Mouse (Mus musculus): ENCODE data around the gene Cfap43. TPM values are rescaled to one million over a fixed set of nuclear protein-coding genes. Genes with fewer than 3 reads are reported as not detected.
A peak's percentile ranks its signal among the peaks of the same experiment; 100 is the strongest.

Cfap43 gene
- polyA plus RNA-seq, 1 experiment, result 0.02 TPM

DNA sequence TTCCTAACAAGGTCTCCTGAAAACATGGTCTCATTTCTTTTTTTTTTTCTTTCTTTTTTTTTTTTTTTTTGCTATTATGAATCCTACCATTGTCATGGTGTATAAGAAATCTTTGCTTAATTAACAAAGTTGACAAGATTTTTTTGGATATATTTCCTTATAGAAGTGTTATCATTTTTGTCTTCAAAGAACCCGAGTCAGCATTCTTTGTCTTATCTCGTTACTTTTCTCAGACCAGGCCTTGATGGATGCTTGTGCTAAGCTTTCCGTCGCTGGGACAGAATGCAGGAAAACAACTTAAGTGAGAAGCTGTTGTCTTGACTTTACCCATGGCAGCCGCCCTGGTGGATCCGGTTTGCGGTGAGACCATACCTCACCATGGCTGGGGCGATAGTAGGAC, 218.6 kb downstream of the Cfap43 start:
- H3K4me2 ChIP-seq (ENCODE audit: low read depth), result peak overlapping the region; percentile 63
- H3K27me3 ChIP-seq (ENCODE audit: control insufficient read depth, insufficient read depth, insufficient read length), result no peaks in the 10 kb centered on the region
- H3ac ChIP-seq (ENCODE audit: control insufficient read depth, insufficient read length), result no peak overlapping the region
- no peak overlapping the region for H3K4me3 ChIP-seq
- no peak for TF ChIP-seq USF1 (IDR thresholded peaks at IDR 0.05; ENCODE audit: low read depth)
- no peak for TF ChIP-seq POLR2AphosphoS2 (IDR thresholded peaks at IDR 0.05; ENCODE audit: insufficient read length, low read depth)
- TF ChIP-seq TCF12 (IDR thresholded peaks at IDR 0.05; ENCODE audit: insufficient read depth, poor library complexity, severe bottlenecking), result no peak
- no peak for TF ChIP-seq POLR2A (IDR thresholded peaks at IDR 0.05; ENCODE audit: insufficient read length, low read depth)
- no peak for TF ChIP-seq CEBPB (IDR thresholded peaks at IDR 0.05; ENCODE audit: insufficient read depth, poor library complexity, severe bottlenecking)
- TF ChIP-seq MYOD1 (IDR thresholded peaks at IDR 0.05; ENCODE audit: control insufficient read depth in 1 of 3, insufficient read length in 2 of 3, low read depth in 2 of 3), result no peak
- TF ChIP-seq MYOG (IDR thresholded peaks at IDR 0.05; ENCODE audit: control insufficient read depth in 1 of 3, insufficient read depth in 1 of 3, insufficient read length in 2 of 3, low read depth in 2 of 3), result no peak
- no peak for TF ChIP-seq SRF (IDR thresholded peaks at IDR 0.05; ENCODE audit: control insufficient read depth, insufficient read length, low read depth)
- no peak for TF ChIP-seq E2F4 (IDR thresholded peaks at IDR 0.05; ENCODE audit: insufficient read depth)
- TF ChIP-seq TCF3 (IDR thresholded peaks at IDR 0.05; ENCODE audit: insufficient read length, low read depth), result no peak
- TF ChIP-seq REST (IDR thresholded peaks at IDR 0.05; ENCODE audit: insufficient read depth, insufficient read length), result no peak
- TF ChIP-seq MAX (IDR thresholded peaks at IDR 0.05; ENCODE audit: low read depth), result no peak
- H3K36me3 ChIP-seq (ENCODE audit: control insufficient read depth, insufficient read depth), result no peaks in the 10 kb centered on the region
- H3K79me2 ChIP-seq (ENCODE audit: control insufficient read depth, insufficient read depth), result no peaks in the 10 kb centered on the region

DNA sequence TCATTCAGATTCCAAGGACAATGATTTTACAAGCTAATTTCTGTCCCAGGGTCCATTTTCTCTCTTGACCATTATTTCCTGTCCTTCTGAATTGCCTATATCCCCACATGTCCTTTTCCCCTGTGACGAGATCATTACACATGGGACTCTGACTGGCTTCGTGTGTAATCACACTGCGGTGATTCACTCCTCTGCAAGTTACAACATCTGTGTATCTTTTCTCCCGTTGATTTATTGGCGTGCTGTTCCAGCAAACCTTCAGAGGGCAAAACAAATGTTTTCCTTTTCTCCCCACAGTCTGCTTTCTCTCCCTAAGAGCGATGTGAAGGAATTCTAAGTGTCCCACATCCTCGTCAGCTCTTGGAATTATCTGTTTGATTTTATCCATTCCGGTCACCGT, 219.3 kb downstream of the Cfap43 start:
- H3K79me2 ChIP-seq (ENCODE audit: control insufficient read depth, insufficient read depth), result no peaks in the 10 kb centered on the region
- TF ChIP-seq USF1 (IDR thresholded peaks at IDR 0.05; ENCODE audit: low read depth) (no peak), MYOG (IDR thresholded peaks at IDR 0.05; ENCODE audit: control insufficient read depth in 1 of 3, insufficient read depth in 1 of 3, insufficient read length in 2 of 3, low read depth in 2 of 3) (no peak), CEBPB (IDR thresholded peaks at IDR 0.05; ENCODE audit: insufficient read depth, poor library complexity, severe bottlenecking) (peak; percentile 76), TCF3 (IDR thresholded peaks at IDR 0.05; ENCODE audit: insufficient read length, low read depth) (no peak), REST (IDR thresholded peaks at IDR 0.05; ENCODE audit: insufficient read depth, insufficient read length) (no peak), MAX (IDR thresholded peaks at IDR 0.05; ENCODE audit: low read depth) (no peak), POLR2AphosphoS2 (IDR thresholded peaks at IDR 0.05; ENCODE audit: insufficient read length, low read depth) (no peak), MYOD1 (IDR thresholded peaks at IDR 0.05; ENCODE audit: control insufficient read depth in 1 of 3, insufficient read length in 2 of 3, low read depth in 2 of 3) (no peak)
- no peaks in the 10 kb centered on the region for H3K27me3 ChIP-seq (ENCODE audit: control insufficient read depth, insufficient read depth, insufficient read length)
- H3K4me3 ChIP-seq, result no peak overlapping the region
- no peaks in the 10 kb centered on the region for H3K36me3 ChIP-seq (ENCODE audit: control insufficient read depth, insufficient read depth)
- H3ac ChIP-seq (ENCODE audit: control insufficient read depth, insufficient read length), result no peak overlapping the region
- H3K4me2 ChIP-seq (ENCODE audit: low read depth), result peak overlapping the region; percentile 63

DNA sequence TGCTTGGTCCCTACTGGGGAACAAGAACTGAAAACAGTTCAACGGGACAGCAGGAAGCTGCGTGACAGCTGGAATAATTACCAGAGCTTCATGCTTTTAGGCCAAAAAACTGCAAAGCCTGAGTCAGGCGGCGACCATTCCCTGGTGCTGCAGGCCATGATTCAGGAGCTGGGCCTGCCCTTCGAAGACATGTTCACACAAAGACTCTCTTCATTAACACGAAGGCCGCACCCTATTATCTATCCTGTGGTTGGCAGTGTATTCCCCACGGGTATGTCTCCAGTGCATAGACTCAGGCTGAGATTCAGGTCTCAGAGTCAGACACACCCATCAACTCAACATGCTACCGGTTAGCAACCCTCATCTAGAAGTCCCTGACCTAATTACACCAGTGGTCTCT, 220.8 kb downstream of the Cfap43 start:
- Histone ChIP-seq H3K36me3 (ENCODE audit: control insufficient read depth, insufficient read depth) (no peaks in the 10 kb centered on the region), H3ac (ENCODE audit: control insufficient read depth, insufficient read length) (no peak overlapping the region), H3K79me2 (ENCODE audit: control insufficient read depth, insufficient read depth) (no peaks in the 10 kb centered on the region), H3K27me3 (ENCODE audit: control insufficient read depth, insufficient read depth, insufficient read length) (no peaks in the 10 kb centered on the region), H3K4me3 (no peak overlapping the region), H3K4me2 (ENCODE audit: low read depth) (peak overlapping the region; percentile 3)
- TF ChIP-seq MYOG (IDR thresholded peaks at IDR 0.05; ENCODE audit: control insufficient read depth in 1 of 3, insufficient read depth in 1 of 3, insufficient read length in 2 of 3, low read depth in 2 of 3) (no peak), TCF3 (IDR thresholded peaks at IDR 0.05; ENCODE audit: insufficient read length, low read depth) (no peak)

- Histone ChIP-seq H3K4me2 (ENCODE audit: low read depth) (no peak overlapping the region), H3K79me2 (ENCODE audit: control insufficient read depth, insufficient read depth) (no peaks in the 10 kb centered on the region), H3ac (ENCODE audit: control insufficient read depth, insufficient read length) (no peak overlapping the region), H3K36me3 (ENCODE audit: control insufficient read depth, insufficient read depth) (no peaks in the 10 kb centered on the region), H3K4me3 (no peak overlapping the region), H3K27me3 (ENCODE audit: control insufficient read depth, insufficient read depth, insufficient read length) (no peaks in the 10 kb centered on the region)
- no peak for TF ChIP-seq TCF3 (IDR thresholded peaks at IDR 0.05; ENCODE audit: insufficient read length, low read depth)
- TF ChIP-seq POLR2AphosphoS2 (IDR thresholded peaks at IDR 0.05; ENCODE audit: insufficient read length, low read depth), result no peak
- TF ChIP-seq USF1 (IDR thresholded peaks at IDR 0.05; ENCODE audit: low read depth), result no peak
- no peak for TF ChIP-seq TCF12 (IDR thresholded peaks at IDR 0.05; ENCODE audit: insufficient read depth, poor library complexity, severe bottlenecking)
- no peak for TF ChIP-seq POLR2A (IDR thresholded peaks at IDR 0.05; ENCODE audit: insufficient read length, low read depth)
- TF ChIP-seq SRF (IDR thresholded peaks at IDR 0.05; ENCODE audit: control insufficient read depth, insufficient read length, low read depth), result no peak
These were observed 222.0 kb downstream of the Cfap43 start for GRCm38 (mm10) chr19:47697067-47697466.

GRCm38 (mm10) chr19:47696411-47696810, 222.7 kb downstream of the Cfap43 start:
- H3K27me3 ChIP-seq (ENCODE audit: control insufficient read depth, insufficient read depth, insufficient read length), result no peaks in the 10 kb centered on the region
- TF ChIP-seq USF1 (IDR thresholded peaks at IDR 0.05; ENCODE audit: low read depth) (no peak), MYOD1 (IDR thresholded peaks at IDR 0.05; ENCODE audit: control insufficient read depth in 1 of 3, insufficient read length in 2 of 3, low read depth in 2 of 3) (no peak), CEBPB (IDR thresholded peaks at IDR 0.05; ENCODE audit: insufficient read depth, poor library complexity, severe bottlenecking) (no peak), E2F4 (IDR thresholded peaks at IDR 0.05; ENCODE audit: insufficient read depth) (no peak), POLR2AphosphoS2 (IDR thresholded peaks at IDR 0.05; ENCODE audit: insufficient read length, low read depth) (no peak), TCF3 (IDR thresholded peaks at IDR 0.05; ENCODE audit: insufficient read length, low read depth) (no peak)
- H3K4me3 ChIP-seq, result no peak overlapping the region
- H3K36me3 ChIP-seq (ENCODE audit: control insufficient read depth, insufficient read depth), result no peaks in the 10 kb centered on the region
- H3ac ChIP-seq (ENCODE audit: control insufficient read depth, insufficient read length), result no peak overlapping the region
- H3K79me2 ChIP-seq (ENCODE audit: control insufficient read depth, insufficient read depth), result no peaks in the 10 kb centered on the region
- H3K4me2 ChIP-seq (ENCODE audit: low read depth), result no peak overlapping the region
